Mouse (Mus musculus) heart, embryonic 10.5 days (tissue): ENCODE data around the gene Mapk13. TPM values are rescaled to one million over a fixed set of nuclear protein-coding genes. Genes with fewer than 3 reads are reported as not detected.

Experiments
- DNase-seq: peaks from one replicate; pipeline ENCODE4 v3.0.0-alpha.2; 2017; ENCODE audit warnings: low spot score
- H3K27ac ChIP-seq: fragments of 300-500 bp; sonication (generic); 2 replicates; pipeline ENCODE4 v1.5.1; 2016; ENCODE audit warnings: mild to moderate bottlenecking
- H3K27me3 ChIP-seq: fragments of 300-500 bp; sonication (generic); 2 replicates; pipeline ENCODE4 v1.6.1; 2016; ENCODE audit warnings: mild to moderate bottlenecking; ENCODE audit not compliant: poor library complexity, insufficient read depth, severe bottlenecking
- H3K36me3 ChIP-seq: fragments of 300-500 bp; sonication (generic); 2 replicates; pipeline ENCODE4 v1.6.1; 2016; ENCODE audit warnings: mild to moderate bottlenecking, moderate library complexity
- H3K4me1 ChIP-seq: fragments of 300-500 bp; sonication (generic); 2 replicates; pipeline ENCODE4 v1.6.1; 2016; ENCODE audit warnings: mild to moderate bottlenecking
- H3K4me3 ChIP-seq: fragments of 300-500 bp; sonication (generic); 2 replicates; pipeline ENCODE4 v1.5.1; 2016; ENCODE audit warnings: mild to moderate bottlenecking, moderate library complexity
- H3K9me3 ChIP-seq: fragments of 300-500 bp; sonication (generic); 2 replicates; pipeline ENCODE4 v1.6.1; 2016; ENCODE audit warnings: mild to moderate bottlenecking, moderate library complexity
- WGBS: fragments of 180-500 bp; shearing (Covaris S2); methylation state at CpG from one replicate; pipeline ENCODE4 v1.1.7; 2016; 5-methylcytosine and 5-hydroxymethylcytosine counted together
- polyA plus RNA-seq: library from polyadenylated mRNA; unstranded; fragments of >200 nt; fragmentation: Nextera tagmentation; extraction: Ambion mirVana; gene quantifications from 2 replicates; pipeline ENCODE4 v1.2.1, GENCODE M21; 2016

Mapk13 gene
- polyA plus RNA-seq, 1 experiment from 2014 or later: 13.6 TPM

- Histone ChIP-seq H3K27ac (peak overlapping the region; percentile 63), H3K27me3 (peaks cover 6% of the 10 kb centered on the region; the same call in 1 of the 2 replicates), H3K4me3 (no peak overlapping the region), H3K4me1 (peaks cover 17% of the 10 kb centered on the region), H3K36me3 (no peaks in the 10 kb centered on the region), H3K9me3 (no peaks in the 10 kb centered on the region)
- 50% methylated on average over 9 of the region's 9 CpGs for WGBS
- no peak for DNase-seq
These were observed 12.4 kb downstream of the Mapk13 start for GRCm38 (mm10) chr17:28781290-28782045.

- no peak overlapping the region for H3K4me3 ChIP-seq
- no peaks in the 10 kb centered on the region for H3K9me3 ChIP-seq
- DNase-seq: no peak
- peaks cover 17% of the 10 kb centered on the region for H3K4me1 ChIP-seq
- H3K27ac ChIP-seq: no peak overlapping the region
- WGBS: 83% methylated on average over 3 of the region's 3 CpGs
- no peaks in the 10 kb centered on the region for H3K36me3 ChIP-seq
- H3K27me3 ChIP-seq: no peaks in the 10 kb centered on the region
These were observed 15.9 kb downstream of the Mapk13 start for GRCm38 (mm10) chr17:28785036-28785435.

- Histone ChIP-seq H3K9me3 (no peaks in the 10 kb centered on the region), H3K27ac (no peak overlapping the region), H3K27me3 (no peaks in the 10 kb centered on the region), H3K4me3 (no peak overlapping the region), H3K36me3 (no peaks in the 10 kb centered on the region), H3K4me1 (peaks cover 3% of the 10 kb centered on the region; the same call in 1 of the 2 replicates)
- DNase-seq: no peak
- 94% methylated on average over 12 of the region's 12 CpGs for WGBS
These were observed 18.4 kb downstream of the Mapk13 start for GRCm38 (mm10) chr17:28787507-28787906.

- Histone ChIP-seq H3K27me3 (peaks cover 3% of the 10 kb centered on the region; the same call in 1 of the 2 replicates), H3K4me1 (peaks cover 14% of the 10 kb centered on the region), H3K4me3 (no peak overlapping the region), H3K36me3 (no peaks in the 10 kb centered on the region), H3K9me3 (no peaks in the 10 kb centered on the region), H3K27ac (no peak overlapping the region)
- 85% methylated on average over 4 of the region's 4 CpGs for WGBS
- no peak for DNase-seq
These were observed 27.9 kb downstream of the Mapk13 start for GRCm38 (mm10) chr17:28797031-28797430.

GRCm38 (mm10) chr17:28799291-28800160 lies 30.4 kb downstream of the Mapk13 start:
- Histone ChIP-seq H3K4me3 (peak overlapping the region; percentile 90), H3K27me3 (peaks cover 3% of the 10 kb centered on the region; the same call in 1 of the 2 replicates), H3K27ac (peak overlapping the region; percentile 100; the same call in 1 of the 2 replicates), H3K36me3 (no peaks in the 10 kb centered on the region), H3K4me1 (peaks cover 30% of the 10 kb centered on the region), H3K9me3 (no peaks in the 10 kb centered on the region)
- DNase-seq: no peak
- 19% methylated on average over 14 of the region's 14 CpGs for WGBS

GRCm38 (mm10) chr17:28800281-28800670 lies 31.2 kb downstream of the Mapk13 start:
- Histone ChIP-seq H3K27ac (peak overlapping the region; percentile 100), H3K36me3 (0 out of 2 replicates have a peak, but pooled peaks cover under 1% of the 10 kb centered on the region), H3K9me3 (no peaks in the 10 kb centered on the region), H3K4me1 (peaks cover 30% of the 10 kb centered on the region), H3K27me3 (peaks cover 3% of the 10 kb centered on the region; the same call in 1 of the 2 replicates), H3K4me3 (peak overlapping the region; percentile 90)
- under 1% methylated on average over 15 of the region's 15 CpGs for WGBS
- DNase-seq: no peak

GRCm38 (mm10) chr17:28800671-28801412 lies 31.7 kb downstream of the Mapk13 start, which contains the start of gene Brpf3:
Gene Brpf3, plus strand, starts transcription at chr17:28801090.
- H3K9me3 ChIP-seq: no peaks in the 10 kb centered on the region
- under 1% methylated on average over 69 of the region's 99 CpGs for WGBS

GRCm38 (mm10) chr17:28801474-28802005 lies 32.4 kb downstream of the Mapk13 start:
- H3K27ac ChIP-seq: peak overlapping the region; percentile 100
- H3K4me1 ChIP-seq: peaks cover 30% of the 10 kb centered on the region
- peak overlapping the region; percentile 90 for H3K4me3 ChIP-seq
- H3K9me3 ChIP-seq: no peaks in the 10 kb centered on the region
- peaks cover 13% of the 10 kb centered on the region for H3K36me3 ChIP-seq
- under 1% methylated on average over 34 of the region's 42 CpGs for WGBS
- peaks cover 3% of the 10 kb centered on the region; the same call in 1 of the 2 replicates for H3K27me3 ChIP-seq
- DNase-seq: peak; percentile 99

More at GRCm38 (mm10) chr17:28800671-28801412, 31.7 kb downstream of the Mapk13 start, which contains the start of gene Brpf3:
- peak within 1 kb of the TSS; percentile 90 for H3K4me3 ChIP-seq
- peak; percentile 90 for DNase-seq
- H3K36me3 ChIP-seq: peaks cover 6% of the 10 kb centered on the region
- peak within 1 kb of the TSS; percentile 100 for H3K27ac ChIP-seq
- peaks cover 3% of the 10 kb centered on the region; the same call in 1 of the 2 replicates for H3K27me3 ChIP-seq
- H3K4me1 ChIP-seq: peaks cover 30% of the 10 kb centered on the region

GRCm38 (mm10) chr17:28802006-28802481 lies 32.9 kb downstream of the Mapk13 start:
- Histone ChIP-seq H3K4me3 (peak overlapping the region; percentile 90), H3K36me3 (peaks cover 18% of the 10 kb centered on the region), H3K27ac (peak overlapping the region; percentile 100), H3K27me3 (peaks cover 3% of the 10 kb centered on the region; the same call in 1 of the 2 replicates), H3K4me1 (peaks cover 30% of the 10 kb centered on the region), H3K9me3 (no peaks in the 10 kb centered on the region)
- no peak for DNase-seq
- WGBS: 2% methylated on average over 18 of the region's 18 CpGs

GRCm38 (mm10) chr17:28803316-28803715 lies 34.2 kb downstream of the Mapk13 start:
- WGBS: 56% methylated on average over 1 of the region's 1 CpGs
- Histone ChIP-seq H3K27ac (peak overlapping the region; percentile 73), H3K4me3 (no peak overlapping the region), H3K4me1 (peaks cover 30% of the 10 kb centered on the region), H3K36me3 (peaks cover 29% of the 10 kb centered on the region), H3K9me3 (no peaks in the 10 kb centered on the region), H3K27me3 (no peaks in the 10 kb centered on the region)
- DNase-seq: no peak

GRCm38 (mm10) chr17:28804973-28805372 lies 35.9 kb downstream of the Mapk13 start:
- no peaks in the 10 kb centered on the region for H3K27me3 ChIP-seq
- H3K9me3 ChIP-seq: no peaks in the 10 kb centered on the region
- DNase-seq: no peak
- H3K4me1 ChIP-seq: peaks cover 37% of the 10 kb centered on the region
- no peak overlapping the region for H3K4me3 ChIP-seq
- H3K27ac ChIP-seq: no peak overlapping the region
- 85% methylated on average over 6 of the region's 6 CpGs for WGBS
- peaks cover 45% of the 10 kb centered on the region for H3K36me3 ChIP-seq

GRCm38 (mm10) chr17:28806770-28807169 lies 37.7 kb downstream of the Mapk13 start:
- Histone ChIP-seq H3K4me3 (no peak overlapping the region), H3K4me1 (peaks cover 35% of the 10 kb centered on the region), H3K27ac (no peak overlapping the region), H3K27me3 (no peaks in the 10 kb centered on the region), H3K36me3 (peaks cover 62% of the 10 kb centered on the region), H3K9me3 (no peaks in the 10 kb centered on the region)
- 95% methylated on average over 19 of the region's 19 CpGs for WGBS
- DNase-seq: no peak
